Mouse (Mus musculus): ENCODE data around the gene Pask. TPM values are rescaled to one million over a fixed set of nuclear protein-coding genes. Genes with fewer than 3 reads are reported as not detected.
"Not testable (repeated sequence)": the region's sequence is repeated elsewhere in the genome, so short reads cannot be mapped to it uniquely, and the experiment has no call there.

Gene Pask
- polyA plus RNA-seq, 1 experiment from 2014 or later, result 15.4 TPM

DNA sequence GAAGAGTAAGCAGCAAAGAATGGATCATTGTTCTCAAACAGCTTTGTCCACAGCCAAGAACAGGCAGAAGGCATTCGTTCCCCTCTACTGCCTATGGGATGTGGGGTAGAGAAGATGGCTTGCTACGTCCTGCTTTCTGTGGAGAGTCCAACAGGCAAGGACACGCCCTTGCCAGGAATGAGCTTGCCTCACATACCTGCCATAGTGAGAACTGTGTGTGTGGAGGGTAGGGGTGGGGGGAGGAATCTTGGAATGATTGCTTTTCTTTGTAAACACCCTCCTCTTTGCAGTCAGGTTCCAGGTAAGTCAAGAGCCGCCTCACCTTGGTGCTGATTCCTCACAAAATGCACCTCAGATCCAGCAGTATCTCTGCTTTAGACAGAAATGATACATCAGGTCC is 43.5 kb downstream of the Pask start:
- no peak overlapping the region for H3K4me2 ChIP-seq (ENCODE audit: low read length)
- H3K27me3 ChIP-seq (replicated peaks; ENCODE audit: control insufficient read depth, insufficient read depth, low read length), result no peaks in the 10 kb centered on the region
- ATAC-seq (replicated peaks; ENCODE audit: low FRiP score, low TSS enrichment, low read depth) (no peak), DNase-seq (ENCODE audit: low spot score) (no peak)
- no peaks in the 10 kb centered on the region for H3K9me3 ChIP-seq (ENCODE audit: control insufficient read depth, low read length)
- H3K4me3 ChIP-seq (ENCODE audit: low read depth, low read length), result no peak overlapping the region
- H3K36me3 ChIP-seq (ENCODE audit: control insufficient read depth, insufficient read depth, low read length), result peaks cover 83% of the 10 kb centered on the region
- 64% methylated on average over 4 of the region's 4 CpGs for WGBS
- H3K4me1 ChIP-seq (replicated peaks; ENCODE audit: control insufficient read depth, insufficient read depth, low read length), result peaks cover 1% of the 10 kb centered on the region; the same call in 1 of the 2 replicates
- H3K9ac ChIP-seq (ENCODE audit: low read length), result no peak overlapping the region
- no peak overlapping the region for H3K27ac ChIP-seq (ENCODE audit: low read depth)

DNA sequence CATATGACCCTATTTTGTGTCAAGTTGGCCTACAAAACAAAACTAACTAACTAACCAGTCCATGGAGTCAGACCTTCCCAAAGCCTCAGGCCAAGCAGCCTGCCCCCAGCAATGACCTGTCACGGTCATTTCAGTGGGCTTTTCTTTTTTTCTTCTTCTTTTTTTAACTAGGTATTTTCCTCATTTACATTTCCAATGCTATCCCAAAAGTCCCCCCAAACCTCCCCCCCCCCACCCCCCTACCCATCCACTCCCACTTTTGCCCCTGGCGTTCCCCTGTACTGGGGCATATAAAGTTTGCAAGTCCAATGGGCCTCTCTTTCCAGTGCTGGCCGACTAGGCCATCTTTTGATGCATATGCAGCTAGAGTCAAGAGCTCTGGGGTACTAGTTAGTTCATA is 48.8 kb downstream of the Pask start:
- 86% methylated on average over 3 of the region's 3 CpGs for WGBS
- H3K4me3 ChIP-seq (ENCODE audit: low read depth, low read length); ATAC-seq (replicated peaks; ENCODE audit: low FRiP score, low TSS enrichment, low read depth); H3K9me3 ChIP-seq (ENCODE audit: control insufficient read depth, low read length); DNase-seq (ENCODE audit: low spot score); H3K27me3 ChIP-seq (replicated peaks; ENCODE audit: control insufficient read depth, insufficient read depth, low read length); H3K9ac ChIP-seq (ENCODE audit: low read length); H3K4me1 ChIP-seq (replicated peaks; ENCODE audit: control insufficient read depth, insufficient read depth, low read length); H3K27ac ChIP-seq (ENCODE audit: low read depth); H3K4me2 ChIP-seq (ENCODE audit: low read length): not testable (repeated sequence)
- peaks cover 35% of the 10 kb centered on the region for H3K36me3 ChIP-seq (ENCODE audit: control insufficient read depth, insufficient read depth, low read length)

DNA sequence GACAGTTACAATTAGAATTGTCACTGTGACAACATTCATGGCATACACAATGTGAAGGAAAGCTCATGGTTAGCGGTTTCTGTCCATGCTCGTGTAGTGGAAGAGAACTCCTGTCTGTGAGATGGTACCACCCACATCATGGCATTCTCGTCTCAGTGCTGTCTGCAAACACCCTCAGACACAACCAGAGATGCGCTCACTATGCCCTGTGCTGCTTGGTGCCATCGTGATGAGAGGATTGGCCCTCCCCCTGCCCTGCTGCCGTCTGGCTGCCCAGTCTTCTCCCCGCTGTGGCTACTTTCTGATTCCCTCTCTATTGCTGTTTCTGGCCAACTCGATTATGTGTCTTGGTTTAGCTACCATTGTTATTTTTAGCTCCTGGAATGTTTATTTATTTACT is 51.3 kb downstream of the Pask start:
- H3K36me3 ChIP-seq (ENCODE audit: control insufficient read depth, insufficient read depth, low read length), result peaks cover 15% of the 10 kb centered on the region
- no peak overlapping the region for H3K4me2 ChIP-seq (ENCODE audit: low read length)
- no peak for DNase-seq (ENCODE audit: low spot score)
- no peaks in the 10 kb centered on the region for H3K4me1 ChIP-seq (replicated peaks; ENCODE audit: control insufficient read depth, insufficient read depth, low read length)
- H3K27ac ChIP-seq (ENCODE audit: low read depth), result no peak overlapping the region
- H3K9me3 ChIP-seq (ENCODE audit: control insufficient read depth, low read length), result no peaks in the 10 kb centered on the region
- ATAC-seq (replicated peaks; ENCODE audit: low FRiP score, low TSS enrichment, low read depth), result no peak
- no peaks in the 10 kb centered on the region for H3K27me3 ChIP-seq (replicated peaks; ENCODE audit: control insufficient read depth, insufficient read depth, low read length)
- H3K4me3 ChIP-seq (ENCODE audit: low read depth, low read length), result no peak overlapping the region
- H3K9ac ChIP-seq (ENCODE audit: low read length), result no peak overlapping the region
- 74% methylated on average over 8 of the region's 8 CpGs for WGBS

DNA sequence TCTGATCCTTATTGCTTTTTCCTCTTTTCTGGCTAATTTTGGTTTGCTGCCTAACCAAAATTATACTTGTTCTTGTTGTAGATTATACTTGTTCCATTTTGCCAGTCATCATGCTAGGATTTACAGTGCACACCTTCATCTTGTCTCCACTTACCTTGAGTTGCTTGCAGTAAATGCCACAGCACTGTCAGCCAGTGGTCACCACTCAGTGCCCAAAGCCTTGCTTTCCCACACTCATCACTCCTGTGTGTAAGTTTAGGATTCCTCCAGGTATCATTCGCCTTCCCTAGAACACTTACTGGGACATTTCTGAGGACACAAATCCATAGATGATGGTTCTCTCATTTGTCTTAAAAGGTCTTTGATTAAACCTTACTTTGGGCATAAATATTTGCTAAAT is 51.7 kb downstream of the Pask start:
- Histone ChIP-seq H3K4me1 (replicated peaks; ENCODE audit: control insufficient read depth, insufficient read depth, low read length) (no peaks in the 10 kb centered on the region), H3K4me3 (ENCODE audit: low read depth, low read length) (no peak overlapping the region), H3K27ac (ENCODE audit: low read depth) (no peak overlapping the region), H3K9me3 (ENCODE audit: control insufficient read depth, low read length) (no peaks in the 10 kb centered on the region), H3K4me2 (ENCODE audit: low read length) (no peak overlapping the region), H3K9ac (ENCODE audit: low read length) (no peak overlapping the region), H3K27me3 (replicated peaks; ENCODE audit: control insufficient read depth, insufficient read depth, low read length) (no peaks in the 10 kb centered on the region), H3K36me3 (ENCODE audit: control insufficient read depth, insufficient read depth, low read length) (peaks cover 11% of the 10 kb centered on the region)
- ATAC-seq (replicated peaks; ENCODE audit: low FRiP score, low TSS enrichment, low read depth) (no peak), DNase-seq (ENCODE audit: low spot score) (no peak)
- 86% methylated on average over 1 of the region's 1 CpGs for WGBS

DNA sequence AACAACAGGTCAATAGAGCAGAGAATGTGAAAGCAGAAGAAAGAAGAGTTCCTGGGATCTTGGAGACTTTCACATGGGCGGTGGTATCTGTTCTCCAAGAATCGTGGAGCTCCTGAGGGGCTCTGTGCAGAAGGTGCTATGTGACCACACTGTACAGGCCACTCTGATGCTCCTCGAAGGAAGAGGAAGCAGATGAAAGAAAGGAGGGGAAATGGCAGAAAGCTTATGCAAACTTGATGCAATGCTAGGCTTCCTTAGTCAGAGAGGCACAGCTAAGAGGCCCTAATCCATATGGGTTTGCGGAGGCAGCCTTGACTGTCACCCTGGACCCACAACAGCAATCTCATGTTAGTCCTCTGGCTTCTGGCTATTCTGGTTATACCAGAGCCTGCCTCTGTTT is 52.3 kb downstream of the Pask start:
- Histone ChIP-seq H3K9ac (ENCODE audit: low read length) (no peak overlapping the region), H3K27ac (ENCODE audit: low read depth) (no peak overlapping the region), H3K36me3 (ENCODE audit: control insufficient read depth, insufficient read depth, low read length) (peaks cover 5% of the 10 kb centered on the region), H3K9me3 (ENCODE audit: control insufficient read depth, low read length) (no peaks in the 10 kb centered on the region), H3K4me3 (ENCODE audit: low read depth, low read length) (no peak overlapping the region), H3K27me3 (replicated peaks; ENCODE audit: control insufficient read depth, insufficient read depth, low read length) (no peaks in the 10 kb centered on the region), H3K4me2 (ENCODE audit: low read length) (no peak overlapping the region), H3K4me1 (replicated peaks; ENCODE audit: control insufficient read depth, insufficient read depth, low read length) (no peaks in the 10 kb centered on the region)
- no peak for ATAC-seq (replicated peaks; ENCODE audit: low FRiP score, low TSS enrichment, low read depth)
- DNase-seq (ENCODE audit: low spot score), result no peak
- 83% methylated on average over 4 of the region's 4 CpGs for WGBS

DNA sequence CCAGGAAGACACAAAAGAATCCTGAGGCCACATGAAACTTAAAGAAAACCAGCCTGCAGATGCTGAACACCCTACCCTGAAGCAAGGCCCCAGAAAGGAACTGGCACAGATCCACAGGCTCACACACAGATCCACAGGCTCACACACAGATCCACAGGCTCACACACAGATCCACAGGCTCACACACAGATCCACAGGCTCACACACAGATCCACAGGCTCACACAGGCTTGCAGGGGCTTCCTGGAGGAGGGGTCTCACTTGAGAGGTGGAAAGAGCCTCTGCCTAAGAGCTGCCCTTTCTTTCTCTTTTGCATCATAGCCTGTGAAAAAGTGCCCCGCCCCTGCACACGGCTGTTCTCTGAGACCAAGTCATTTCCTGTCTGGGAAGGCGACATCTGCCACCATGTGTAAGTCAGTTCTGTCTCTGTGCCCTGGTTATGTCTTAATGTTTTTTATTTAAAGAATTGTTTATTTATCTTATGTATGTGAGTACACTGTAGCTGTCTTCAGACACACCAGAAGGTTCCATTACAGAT is 53.5 kb downstream of the Pask start:
- WGBS, result 46% methylated on average over 3 of the region's 3 CpGs
- no peaks in the 10 kb centered on the region for H3K36me3 ChIP-seq (ENCODE audit: control insufficient read depth, insufficient read depth, low read length)

DNA sequence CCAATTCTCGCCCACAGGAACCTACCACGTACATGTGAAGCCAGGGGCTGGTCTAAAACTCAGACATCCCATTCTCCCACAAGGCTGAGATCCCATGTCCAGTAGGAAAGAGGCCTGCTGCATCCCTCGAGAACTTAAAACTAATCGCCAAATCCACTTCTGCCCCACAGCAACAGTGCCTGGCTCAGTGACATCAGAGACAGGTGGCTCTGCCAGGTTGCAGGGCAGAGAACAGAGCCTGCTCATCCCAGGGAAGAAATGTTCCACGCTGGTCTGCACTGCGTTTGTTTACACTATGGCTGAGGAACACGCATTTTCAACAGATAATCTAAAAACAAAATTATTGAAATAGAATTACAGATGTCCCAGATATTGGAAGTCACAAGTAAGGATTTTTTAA is 66.2 kb downstream of the Pask start:
- H3K27me3 ChIP-seq (replicated peaks; ENCODE audit: control insufficient read depth, insufficient read depth, low read length), result no peaks in the 10 kb centered on the region
- no peaks in the 10 kb centered on the region for H3K36me3 ChIP-seq (ENCODE audit: control insufficient read depth, insufficient read depth, low read length)
- H3K4me1 ChIP-seq (replicated peaks; ENCODE audit: control insufficient read depth, insufficient read depth, low read length), result no peaks in the 10 kb centered on the region
- DNase-seq (ENCODE audit: low spot score), result no peak
- no peak overlapping the region for H3K4me2 ChIP-seq (ENCODE audit: low read length)
- H3K27ac ChIP-seq (ENCODE audit: low read depth), result no peak overlapping the region
- ATAC-seq (replicated peaks; ENCODE audit: low FRiP score, low TSS enrichment, low read depth), result no peak
- H3K9me3 ChIP-seq (ENCODE audit: control insufficient read depth, low read length), result no peaks in the 10 kb centered on the region
- no peak overlapping the region for H3K9ac ChIP-seq (ENCODE audit: low read length)
- 61% methylated on average over 7 of the region's 7 CpGs for WGBS
- no peak overlapping the region for H3K4me3 ChIP-seq (ENCODE audit: low read depth, low read length)

More for the DNA sequence above, 53.5 kb downstream of the Pask start:
- Histone ChIP-seq H3K4me1 (replicated peaks; ENCODE audit: control insufficient read depth, insufficient read depth, low read length) (no peaks in the 10 kb centered on the region), H3K4me3 (ENCODE audit: low read depth, low read length) (no peak overlapping the region), H3K27me3 (replicated peaks; ENCODE audit: control insufficient read depth, insufficient read depth, low read length) (no peaks in the 10 kb centered on the region), H3K27ac (ENCODE audit: low read depth) (no peak overlapping the region), H3K9ac (ENCODE audit: low read length) (no peak overlapping the region), H3K4me2 (ENCODE audit: low read length) (no peak overlapping the region), H3K9me3 (ENCODE audit: control insufficient read depth, low read length) (no peaks in the 10 kb centered on the region)
- no peak for ATAC-seq (replicated peaks; ENCODE audit: low FRiP score, low TSS enrichment, low read depth)
- DNase-seq (ENCODE audit: low spot score), result no peak

DNA sequence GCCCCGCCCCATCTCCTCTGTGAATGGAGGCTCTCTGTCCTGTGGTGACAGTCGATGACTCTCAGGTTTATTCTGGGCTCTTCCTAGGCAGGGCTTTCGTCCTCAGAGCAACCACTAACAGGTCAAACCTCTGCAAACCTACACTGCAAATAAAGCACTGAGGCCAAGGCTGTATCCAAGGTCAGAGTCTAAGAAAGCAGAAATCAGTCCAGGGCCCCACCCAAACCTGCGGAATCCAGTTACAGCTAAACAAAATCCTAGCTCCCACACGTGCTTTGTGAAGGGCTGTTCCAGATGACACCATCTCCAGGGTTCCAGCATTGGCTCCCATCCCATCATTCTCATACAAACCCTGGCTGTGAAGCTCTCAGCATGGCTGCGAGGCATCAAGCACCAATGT is 67.7 kb downstream of the Pask start:
- ATAC-seq (replicated peaks; ENCODE audit: low FRiP score, low TSS enrichment, low read depth) (no peak), DNase-seq (ENCODE audit: low spot score) (no peak)
- Histone ChIP-seq H3K27me3 (replicated peaks; ENCODE audit: control insufficient read depth, insufficient read depth, low read length) (no peaks in the 10 kb centered on the region), H3K36me3 (ENCODE audit: control insufficient read depth, insufficient read depth, low read length) (no peaks in the 10 kb centered on the region), H3K4me1 (replicated peaks; ENCODE audit: control insufficient read depth, insufficient read depth, low read length) (no peaks in the 10 kb centered on the region), H3K4me2 (ENCODE audit: low read length) (no peak overlapping the region), H3K9me3 (ENCODE audit: control insufficient read depth, low read length) (no peaks in the 10 kb centered on the region), H3K9ac (ENCODE audit: low read length) (no peak overlapping the region), H3K4me3 (ENCODE audit: low read depth, low read length) (no peak overlapping the region), H3K27ac (ENCODE audit: low read depth) (no peak overlapping the region)
- 69% methylated on average over 6 of the region's 6 CpGs for WGBS

DNA sequence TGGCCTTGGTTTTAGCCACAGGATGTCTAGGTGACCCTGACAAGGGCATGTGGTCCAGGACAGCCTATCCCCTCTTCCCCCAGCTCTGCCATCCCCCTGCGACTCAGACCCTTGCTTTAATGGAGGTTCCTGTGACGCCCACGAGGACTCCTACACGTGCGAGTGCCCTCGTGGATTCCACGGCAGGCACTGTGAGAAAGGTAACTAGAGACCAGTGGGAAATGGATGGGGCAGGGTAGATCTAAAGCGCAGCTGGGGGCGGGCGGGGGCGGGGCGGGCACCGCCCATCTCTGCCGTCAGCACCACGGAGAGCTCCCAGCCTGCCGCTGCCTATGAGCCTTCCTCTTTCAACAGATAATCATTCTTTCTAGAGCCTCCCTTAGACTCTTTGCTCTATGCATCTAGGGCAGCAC is 70.9 kb downstream of the Pask start:
- DNase-seq (ENCODE audit: low spot score) (peak; percentile 85), ATAC-seq (replicated peaks; ENCODE audit: low FRiP score, low TSS enrichment, low read depth) (0 out of 2 replicates have a peak, but pooled peaks have one; percentile 27)
- no peaks in the 10 kb centered on the region for H3K4me1 ChIP-seq (replicated peaks; ENCODE audit: control insufficient read depth, insufficient read depth, low read length)
- 3% methylated on average over 16 of the region's 16 CpGs for WGBS
- no peak overlapping the region for H3K4me2 ChIP-seq (ENCODE audit: low read length)
- H3K9me3 ChIP-seq (ENCODE audit: control insufficient read depth, low read length), result no peaks in the 10 kb centered on the region
- no peaks in the 10 kb centered on the region for H3K36me3 ChIP-seq (ENCODE audit: control insufficient read depth, insufficient read depth, low read length)
- no peak overlapping the region for H3K4me3 ChIP-seq (ENCODE audit: low read depth, low read length)
- no peak overlapping the region for H3K27ac ChIP-seq (ENCODE audit: low read depth)
- H3K27me3 ChIP-seq (replicated peaks; ENCODE audit: control insufficient read depth, insufficient read depth, low read length), result no peaks in the 10 kb centered on the region
- H3K9ac ChIP-seq (ENCODE audit: low read length), result no peak overlapping the region
